Mouse (Mus musculus): ENCODE measurements around the gene Atp2a1. TPM values are rescaled to one million over a fixed set of nuclear protein-coding genes. Genes with fewer than 3 reads are reported as not detected.

Atp2a1 gene
- polyA plus RNA-seq, 1 experiment from 2014 or later = 0.57 TPM

- H3K27me3 ChIP-seq = no peaks in the 10 kb centered on the region
- H3K9ac ChIP-seq (replicated peaks) = no peak overlapping the region
- no peak overlapping the region for H3K4me3 ChIP-seq
- peaks cover 59% of the 10 kb centered on the region for H3K36me3 ChIP-seq
- H3K27ac ChIP-seq (replicated peaks) = no peak overlapping the region
- H3K4me2 ChIP-seq (replicated peaks) = no peak overlapping the region
- WGBS = 77% methylated on average over 4 of the region's 4 CpGs
- H3K9me3 ChIP-seq = no peaks in the 10 kb centered on the region
- ATAC-seq (ENCODE audit: low FRiP score, low read depth) = no peak
- H3K4me1 ChIP-seq = peaks cover 17% of the 10 kb centered on the region
Measured at GRCm38 (mm10) chr7:126471853-126472252, 8.9 kb upstream of the Atp2a1 start.

- H3K4me3 ChIP-seq = no peak overlapping the region
- H3K9ac ChIP-seq (replicated peaks) = no peak overlapping the region
- no peak overlapping the region for H3K27ac ChIP-seq (replicated peaks)
- H3K4me2 ChIP-seq (replicated peaks) = no peak overlapping the region
- WGBS = 93% methylated on average over 5 of the region's 5 CpGs
- peaks cover 64% of the 10 kb centered on the region for H3K36me3 ChIP-seq
- no peaks in the 10 kb centered on the region for H3K9me3 ChIP-seq
- ATAC-seq (ENCODE audit: low FRiP score, low read depth) = no peak
- H3K27me3 ChIP-seq = no peaks in the 10 kb centered on the region
- peaks cover 17% of the 10 kb centered on the region for H3K4me1 ChIP-seq
Measured at GRCm38 (mm10) chr7:126471361-126471760, 8.5 kb upstream of the Atp2a1 start.

GRCm38 (mm10) chr7:126470077-126470476 is 7.2 kb upstream of the Atp2a1 start:
- Histone ChIP-seq H3K27ac (replicated peaks) (no peak overlapping the region), H3K4me3 (no peak overlapping the region), H3K4me2 (replicated peaks) (no peak overlapping the region), H3K36me3 (peaks cover 68% of the 10 kb centered on the region), H3K9me3 (no peaks in the 10 kb centered on the region), H3K9ac (replicated peaks) (no peak overlapping the region), H3K4me1 (peaks cover 17% of the 10 kb centered on the region), H3K27me3 (no peaks in the 10 kb centered on the region)
- no peak for ATAC-seq (ENCODE audit: low FRiP score, low read depth)
- WGBS = 90% methylated on average over 6 of the region's 6 CpGs

GRCm38 (mm10) chr7:126467834-126468627 is 5.1 kb upstream of the Atp2a1 start:
- H3K36me3 ChIP-seq = peaks cover 68% of the 10 kb centered on the region
- WGBS = 93% methylated on average over 18 of the region's 18 CpGs
- no peak overlapping the region for H3K9ac ChIP-seq (replicated peaks)
- no peak overlapping the region for H3K27ac ChIP-seq (replicated peaks)
- H3K27me3 ChIP-seq = no peaks in the 10 kb centered on the region
- no peaks in the 10 kb centered on the region for H3K9me3 ChIP-seq
- no peak overlapping the region for H3K4me2 ChIP-seq (replicated peaks)
- peaks cover 2% of the 10 kb centered on the region; the same call in 1 of the 2 replicates for H3K4me1 ChIP-seq
- H3K4me3 ChIP-seq = no peak overlapping the region
- ATAC-seq (ENCODE audit: low FRiP score, low read depth) = no peak

GRCm38 (mm10) chr7:126467271-126467670 is 4.4 kb upstream of the Atp2a1 start:
- no peak for ATAC-seq (ENCODE audit: low FRiP score, low read depth)
- no peaks in the 10 kb centered on the region for H3K27me3 ChIP-seq
- no peak overlapping the region for H3K4me2 ChIP-seq (replicated peaks)
- H3K4me3 ChIP-seq = no peak overlapping the region
- H3K9ac ChIP-seq (replicated peaks) = no peak overlapping the region
- no peaks in the 10 kb centered on the region for H3K9me3 ChIP-seq
- H3K36me3 ChIP-seq = peaks cover 63% of the 10 kb centered on the region
- WGBS = 68% methylated on average over 5 of the region's 5 CpGs
- H3K27ac ChIP-seq (replicated peaks) = no peak overlapping the region
- H3K4me1 ChIP-seq = no peaks in the 10 kb centered on the region

GRCm38 (mm10) chr7:126466707-126467106 is 3.8 kb upstream of the Atp2a1 start:
- Histone ChIP-seq H3K9ac (replicated peaks) (no peak overlapping the region), H3K36me3 (peaks cover 57% of the 10 kb centered on the region), H3K4me2 (replicated peaks) (no peak overlapping the region), H3K4me1 (no peaks in the 10 kb centered on the region), H3K4me3 (no peak overlapping the region), H3K9me3 (no peaks in the 10 kb centered on the region), H3K27me3 (no peaks in the 10 kb centered on the region), H3K27ac (replicated peaks) (no peak overlapping the region)
- no peak for ATAC-seq (ENCODE audit: low FRiP score, low read depth)
- 96% methylated on average over 5 of the region's 5 CpGs for whole genome bisulfite sequencing

GRCm38 (mm10) chr7:126466116-126466515 is 3.2 kb upstream of the Atp2a1 start:
- WGBS = 75% methylated on average over 9 of the region's 9 CpGs
- ATAC-seq (ENCODE audit: low FRiP score, low read depth) = no peak
- H3K36me3 ChIP-seq = peaks cover 51% of the 10 kb centered on the region
- H3K4me1 ChIP-seq = no peaks in the 10 kb centered on the region
- H3K27ac ChIP-seq (replicated peaks) = no peak overlapping the region
- no peak overlapping the region for H3K9ac ChIP-seq (replicated peaks)
- H3K4me2 ChIP-seq (replicated peaks) = no peak overlapping the region
- no peaks in the 10 kb centered on the region for H3K9me3 ChIP-seq
- H3K4me3 ChIP-seq = no peak overlapping the region
- H3K27me3 ChIP-seq = 0 out of 2 replicates have a peak, but pooled peaks cover 3% of the 10 kb centered on the region

GRCm38 (mm10) chr7:126465246-126466030 is 2.5 kb upstream of the Atp2a1 start:
- Histone ChIP-seq H3K4me2 (replicated peaks) (no peak overlapping the region), H3K9ac (replicated peaks) (no peak overlapping the region), H3K9me3 (no peaks in the 10 kb centered on the region), H3K36me3 (peaks cover 45% of the 10 kb centered on the region), H3K4me3 (no peak overlapping the region), H3K4me1 (no peaks in the 10 kb centered on the region), H3K27me3 (0 out of 2 replicates have a peak, but pooled peaks cover 3% of the 10 kb centered on the region), H3K27ac (replicated peaks) (0 out of 2 replicates have a peak overlapping the region, but pooled peaks have one; percentile 11)
- ATAC-seq (ENCODE audit: low FRiP score, low read depth) = no peak
- WGBS = 71% methylated on average over 7 of the region's 7 CpGs

GRCm38 (mm10) chr7:126464836-126465235 is 1.9 kb upstream of the Atp2a1 start:
- Histone ChIP-seq H3K4me1 (no peaks in the 10 kb centered on the region), H3K4me2 (replicated peaks) (no peak overlapping the region), H3K36me3 (peaks cover 39% of the 10 kb centered on the region), H3K27me3 (0 out of 2 replicates have a peak, but pooled peaks cover 3% of the 10 kb centered on the region), H3K9ac (replicated peaks) (no peak overlapping the region), H3K27ac (replicated peaks) (0 out of 2 replicates have a peak overlapping the region, but pooled peaks have one; percentile 11), H3K9me3 (no peaks in the 10 kb centered on the region), H3K4me3 (no peak overlapping the region)
- 52% methylated on average over 5 of the region's 5 CpGs for WGBS
- no peak for ATAC-seq (ENCODE audit: low FRiP score, low read depth)

- Histone ChIP-seq H3K27me3 (0 out of 2 replicates have a peak, but pooled peaks cover 3% of the 10 kb centered on the region), H3K36me3 (peaks cover 31% of the 10 kb centered on the region), H3K4me3 (no peak overlapping the region), H3K9me3 (no peaks in the 10 kb centered on the region), H3K27ac (replicated peaks) (no peak overlapping the region), H3K9ac (replicated peaks) (no peak overlapping the region), H3K4me1 (no peaks in the 10 kb centered on the region), H3K4me2 (replicated peaks) (no peak overlapping the region)
- 63% methylated on average over 4 of the region's 4 CpGs for WGBS
- no peak for ATAC-seq (ENCODE audit: low FRiP score, low read depth)
Measured at GRCm38 (mm10) chr7:126464121-126464520, 1.2 kb upstream of the Atp2a1 start.

- WGBS = 64% methylated on average over 4 of the region's 4 CpGs
- H3K4me1 ChIP-seq = no peaks in the 10 kb centered on the region
Measured at GRCm38 (mm10) chr7:126463547-126463946, 639 bp upstream of the Atp2a1 start.

GRCm38 (mm10) chr7:126461626-126462025 is 1.3 kb downstream of the Atp2a1 start:
- Histone ChIP-seq H3K9ac (replicated peaks) (no peak overlapping the region), H3K4me1 (no peaks in the 10 kb centered on the region), H3K9me3 (no peaks in the 10 kb centered on the region), H3K27ac (replicated peaks) (no peak overlapping the region), H3K27me3 (0 out of 2 replicates have a peak, but pooled peaks cover 3% of the 10 kb centered on the region), H3K36me3 (peaks cover 7% of the 10 kb centered on the region; the same call in 1 of the 2 replicates), H3K4me3 (no peak overlapping the region), H3K4me2 (replicated peaks) (no peak overlapping the region)
- ATAC-seq (ENCODE audit: low FRiP score, low read depth) = no peak
- WGBS = 74% methylated on average over 3 of the region's 3 CpGs

More at GRCm38 (mm10) chr7:126463547-126463946, 639 bp upstream of the Atp2a1 start:
- peaks cover 26% of the 10 kb centered on the region for H3K36me3 ChIP-seq
- 0 out of 2 replicates have a peak, but pooled peaks cover 3% of the 10 kb centered on the region for H3K27me3 ChIP-seq
- H3K4me3 ChIP-seq = no peak overlapping the region
- no peak overlapping the region for H3K9ac ChIP-seq (replicated peaks)
- H3K4me2 ChIP-seq (replicated peaks) = no peak overlapping the region
- no peak overlapping the region for H3K27ac ChIP-seq (replicated peaks)
- no peak for ATAC-seq (ENCODE audit: low FRiP score, low read depth)
- no peaks in the 10 kb centered on the region for H3K9me3 ChIP-seq
